Mouse (Mus musculus) E14TG2a.4 (cell line): ENCODE data around the gene Trim58.

Experiments used
- H3K27me3 ChIP-seq: 2 replicates; pipeline ENCODE4 v1.6.1; 2014; ENCODE audit warnings: low read length, control low read depth; ENCODE audit not compliant: insufficient read depth
- H3K36me3 ChIP-seq: 2 replicates; pipeline ENCODE4 v1.6.1; 2014; ENCODE audit warnings: low read length, control low read depth; ENCODE audit not compliant: insufficient read depth
- H3K4me1 ChIP-seq: replicated peaks from 2 replicates; pipeline ENCODE4 v1.6.1; 2014; ENCODE audit warnings: low read depth, low read length, control low read depth
- H3K4me3 ChIP-seq: replicated peaks from 2 replicates; pipeline ENCODE4 v1.5.1; 2014; ENCODE audit warnings: mild to moderate bottlenecking, low read length
- H3K9me3 ChIP-seq: 2 replicates; pipeline ENCODE4 v1.6.1; 2014; ENCODE audit warnings: low read length, control low read depth
- CTCF ChIP-seq: conservative IDR thresholded peaks from 2 replicates; pipeline ENCODE4 v1.5.1; 2014; ENCODE audit warnings: low read length
- NANOG ChIP-seq: IDR thresholded peaks from 2 replicates; pipeline ENCODE4 v1.6.1; 2014; ENCODE audit warnings: borderline replicate concordance, low read length, mixed read lengths
- POU5F1 ChIP-seq: IDR thresholded peaks from 2 replicates; pipeline ENCODE4 v1.6.1; 2014; ENCODE audit warnings: low read length, borderline replicate concordance

Gene Trim58

DNA sequence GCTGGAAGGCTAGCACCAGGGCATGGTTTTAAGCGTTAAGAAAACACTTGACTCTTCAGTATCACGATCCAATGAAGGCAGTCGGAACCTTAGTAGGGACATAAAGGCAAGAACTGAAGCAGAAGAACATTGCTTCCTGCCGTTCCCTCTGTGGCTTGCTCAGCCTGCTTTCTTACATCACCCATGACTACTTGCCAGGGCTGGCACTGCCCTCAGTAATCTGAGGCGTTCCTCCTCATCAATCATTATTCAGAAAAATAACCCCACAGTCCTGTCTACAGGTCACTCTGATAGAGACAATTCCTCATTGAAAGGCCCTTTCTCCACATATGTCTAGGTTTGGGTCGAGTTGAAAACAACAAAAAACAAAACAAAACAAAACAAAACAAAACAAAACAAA lies 33.2 kb upstream of the Trim58 start:
- TF ChIP-seq NANOG: no peak
- TF ChIP-seq CTCF: no peak
- no peak for TF ChIP-seq POU5F1
- H3K9me3 ChIP-seq: no peaks in the 10 kb centered on the region
- H3K4me1 ChIP-seq: peaks cover 20% of the 10 kb centered on the region
- no peaks in the 10 kb centered on the region for H3K36me3 ChIP-seq
- peaks cover 4% of the 10 kb centered on the region; the same call in 1 of the 2 replicates for H3K27me3 ChIP-seq
- no peak overlapping the region for H3K4me3 ChIP-seq

DNA sequence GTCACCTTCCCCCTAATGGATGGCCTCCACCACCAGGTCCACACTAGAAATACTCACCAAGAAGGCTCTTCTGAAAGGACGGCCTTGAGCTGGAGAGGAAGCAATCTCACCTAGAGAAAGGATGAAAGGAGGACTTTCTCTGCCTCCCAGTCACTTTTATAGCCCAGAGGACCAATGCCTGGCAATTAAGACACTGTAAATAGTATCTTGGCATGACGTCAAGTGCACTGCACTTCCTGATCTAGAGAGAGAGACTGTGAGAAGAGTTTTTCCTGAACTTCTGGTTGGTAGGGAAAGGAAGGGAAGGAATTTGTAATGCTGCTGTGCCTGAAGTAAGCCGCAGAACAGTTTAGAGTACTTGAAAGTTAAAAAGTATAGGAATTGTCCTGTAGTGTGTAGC lies 26.9 kb upstream of the Trim58 start:
- no peak overlapping the region for H3K4me3 ChIP-seq
- no peaks in the 10 kb centered on the region for H3K4me1 ChIP-seq
- H3K27me3 ChIP-seq: peaks cover 4% of the 10 kb centered on the region; the same call in 1 of the 2 replicates
- TF ChIP-seq POU5F1 (no peak), NANOG (no peak)
- no peaks in the 10 kb centered on the region for H3K9me3 ChIP-seq
- no peaks in the 10 kb centered on the region for H3K36me3 ChIP-seq

DNA sequence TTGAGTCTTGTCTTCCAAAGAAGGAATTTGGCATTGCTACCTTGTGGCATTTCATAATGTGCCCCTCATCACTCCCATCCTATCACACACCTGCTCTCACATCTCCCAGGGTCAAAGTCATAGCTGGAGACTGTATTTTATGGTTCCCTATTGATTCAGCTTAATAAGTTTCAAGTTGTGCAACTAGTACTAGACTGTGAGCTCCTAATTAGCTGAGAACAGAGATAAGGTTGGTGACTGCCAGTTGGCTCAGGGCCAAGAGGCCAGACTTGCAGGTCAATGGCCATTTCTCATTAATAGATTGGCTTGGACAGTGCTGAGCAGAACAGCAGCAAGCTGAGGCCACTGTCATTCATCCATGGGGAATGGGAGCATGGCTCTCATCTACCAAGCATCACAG lies 25.7 kb upstream of the Trim58 start:
- H3K36me3 ChIP-seq: no peaks in the 10 kb centered on the region
- TF ChIP-seq CTCF (no peak), POU5F1 (no peak), NANOG (no peak)
- no peaks in the 10 kb centered on the region for H3K4me1 ChIP-seq
- H3K9me3 ChIP-seq: no peaks in the 10 kb centered on the region
- H3K4me3 ChIP-seq: no peak overlapping the region
- peaks cover 4% of the 10 kb centered on the region; the same call in 1 of the 2 replicates for H3K27me3 ChIP-seq

DNA sequence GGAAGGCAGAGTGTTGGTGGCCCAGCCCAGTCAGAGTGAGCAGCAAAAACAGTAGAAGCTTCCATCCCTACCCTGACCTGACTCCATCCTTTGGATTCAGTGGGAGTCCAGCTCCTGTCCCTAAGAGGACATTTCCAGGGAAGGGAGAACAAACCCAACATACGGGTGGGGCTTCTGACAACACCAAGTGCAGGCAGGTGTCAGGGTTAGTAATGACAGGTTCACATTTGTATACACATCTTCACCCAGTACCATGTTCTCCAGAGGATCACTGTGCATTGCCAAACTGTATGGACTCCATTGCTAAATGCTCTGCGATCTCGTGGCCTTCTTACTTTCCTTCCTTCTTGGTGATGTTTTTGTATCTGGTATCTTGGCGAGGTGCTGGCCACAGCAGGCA lies 24.3 kb upstream of the Trim58 start, which contains the start of gene 2210407C18Rik:
Gene 2210407C18Rik, minus strand, starts transcription at position 101 of the 400 bp plus-strand sequence.
- Histone ChIP-seq H3K27me3 (peaks cover 4% of the 10 kb centered on the region; the same call in 1 of the 2 replicates), H3K36me3 (no peaks in the 10 kb centered on the region), H3K9me3 (no peaks in the 10 kb centered on the region), H3K4me1 (no peaks in the 10 kb centered on the region), H3K4me3 (no peak within 1 kb of the TSS)
- TF ChIP-seq CTCF: no peak
- TF ChIP-seq POU5F1: no peak
- TF ChIP-seq NANOG: no peak

DNA sequence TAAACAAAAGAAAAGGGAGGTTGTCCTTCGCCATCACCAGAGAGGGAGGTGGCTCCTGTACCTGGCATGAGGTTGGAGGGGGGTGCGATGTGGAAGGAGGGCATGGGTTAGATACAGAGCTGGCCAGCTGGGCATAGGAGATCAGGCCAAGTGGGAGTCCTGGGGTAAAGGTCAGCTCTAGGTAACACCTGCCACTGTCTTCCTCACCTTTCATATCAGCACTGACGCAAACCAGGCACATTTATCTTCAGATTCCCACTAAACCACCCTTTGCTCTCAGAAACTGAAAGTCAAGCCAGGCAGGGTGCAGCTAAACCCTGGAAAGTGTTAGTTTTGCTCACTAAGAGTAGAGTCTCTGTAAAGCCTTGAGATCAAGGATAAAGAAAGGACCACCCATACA lies 21.9 kb upstream of the Trim58 start:
- TF ChIP-seq NANOG: no peak
- no peak for TF ChIP-seq CTCF
- TF ChIP-seq POU5F1: no peak
- H3K4me1 ChIP-seq: no peaks in the 10 kb centered on the region
- H3K36me3 ChIP-seq: no peaks in the 10 kb centered on the region
- no peaks in the 10 kb centered on the region for H3K9me3 ChIP-seq
- H3K4me3 ChIP-seq: no peak overlapping the region
- H3K27me3 ChIP-seq: no peaks in the 10 kb centered on the region

DNA sequence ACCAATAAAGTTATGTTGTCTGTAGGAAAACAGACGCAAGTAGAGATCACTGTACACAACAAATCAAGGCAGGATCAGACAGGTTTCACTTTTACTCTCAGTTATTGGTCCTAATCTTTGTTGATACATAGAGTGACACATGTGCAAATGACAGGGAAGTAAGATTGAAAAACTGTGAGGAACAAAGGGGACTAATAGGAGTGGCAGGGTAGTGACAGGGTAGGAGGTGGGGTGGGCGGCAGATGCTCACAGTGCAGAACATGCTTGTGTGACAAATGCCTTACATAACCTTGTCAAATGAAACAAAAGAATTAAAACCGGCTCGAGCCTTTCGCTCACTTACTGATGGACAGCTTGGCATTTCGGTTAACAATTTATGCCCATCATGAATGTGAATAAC lies 21.5 kb upstream of the Trim58 start:
- Histone ChIP-seq H3K4me1 (no peaks in the 10 kb centered on the region), H3K9me3 (no peaks in the 10 kb centered on the region), H3K4me3 (no peak overlapping the region), H3K27me3 (no peaks in the 10 kb centered on the region), H3K36me3 (no peaks in the 10 kb centered on the region)
- TF ChIP-seq CTCF (no peak), NANOG (no peak), POU5F1 (no peak)

DNA sequence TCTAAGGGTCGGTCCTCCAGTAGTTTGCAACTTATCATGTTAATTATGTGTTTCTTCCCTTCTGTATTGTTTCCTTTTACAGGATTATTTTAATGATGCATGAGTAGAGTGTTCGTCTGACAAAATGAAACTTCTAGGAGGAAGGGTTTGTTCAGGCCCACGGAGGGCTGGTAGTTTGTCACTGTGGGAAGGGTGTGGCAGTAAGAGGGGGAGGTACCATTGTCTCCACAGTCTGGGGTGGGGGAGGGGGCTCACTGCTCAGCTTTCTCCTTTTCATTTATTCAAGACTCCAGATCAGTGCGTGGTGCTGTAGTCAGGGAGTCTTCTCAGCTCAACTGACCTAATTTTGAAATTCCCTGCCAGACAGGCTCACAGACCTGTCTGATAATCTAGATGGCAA lies 14.1 kb upstream of the Trim58 start:
- H3K27me3 ChIP-seq: no peaks in the 10 kb centered on the region
- no peaks in the 10 kb centered on the region for H3K36me3 ChIP-seq
- no peaks in the 10 kb centered on the region for H3K9me3 ChIP-seq
- no peak overlapping the region for H3K4me3 ChIP-seq
- no peaks in the 10 kb centered on the region for H3K4me1 ChIP-seq
- TF ChIP-seq POU5F1 (no peak), CTCF (no peak), NANOG (no peak)

DNA sequence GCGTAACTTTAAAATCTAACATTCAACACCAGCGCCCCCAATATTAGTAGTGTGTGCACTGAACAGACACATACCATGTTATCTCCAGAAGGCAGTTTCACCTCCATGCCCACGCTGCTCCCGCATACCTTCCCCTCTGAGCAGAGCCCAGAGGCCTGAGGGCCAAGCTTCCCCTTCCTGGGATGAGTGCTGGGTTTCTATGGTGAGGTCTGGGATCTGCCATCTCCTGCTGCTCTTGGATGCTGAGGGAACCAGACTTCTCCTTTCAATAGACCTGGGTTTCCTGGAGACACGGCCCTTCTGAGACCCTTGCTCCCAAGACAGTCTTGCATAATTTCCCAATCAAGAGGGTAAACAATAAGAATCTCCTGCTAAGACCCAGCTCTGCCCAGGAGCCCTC lies 9.9 kb upstream of the Trim58 start, which contains the start of gene Olfr323:
Gene Olfr323, minus strand, starts transcription at position 101 of the 400 bp plus-strand sequence.
- no peak for TF ChIP-seq NANOG
- no peak for TF ChIP-seq POU5F1
- no peak for TF ChIP-seq CTCF

DNA sequence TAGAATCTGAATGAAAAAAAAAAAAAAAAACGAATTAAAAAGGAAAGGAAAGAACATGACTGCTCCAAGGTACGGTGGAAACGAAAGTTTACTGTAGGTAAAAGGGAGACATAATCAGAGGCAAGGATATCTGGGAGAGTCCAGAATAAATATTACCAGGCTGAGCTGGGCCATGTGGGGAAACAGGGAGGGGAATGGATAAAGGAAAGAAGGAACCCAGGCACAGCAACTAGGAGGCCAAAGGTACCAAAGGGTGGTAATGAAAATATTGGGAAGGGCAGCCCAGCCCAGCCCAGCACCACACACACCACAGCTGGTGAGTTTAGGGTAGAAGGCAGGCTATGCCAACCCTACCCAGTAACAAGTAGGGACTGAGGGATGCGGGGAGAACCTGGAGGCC lies 5.4 kb upstream of the Trim58 start:
- no peak overlapping the region for H3K4me3 ChIP-seq
- TF ChIP-seq NANOG: no peak

More for the DNA sequence above, 9.9 kb upstream of the Trim58 start, which contains the start of gene Olfr323:
- Histone ChIP-seq H3K27me3 (no peaks in the 10 kb centered on the region), H3K9me3 (no peaks in the 10 kb centered on the region), H3K4me1 (no peaks in the 10 kb centered on the region), H3K36me3 (no peaks in the 10 kb centered on the region), H3K4me3 (no peak within 1 kb of the TSS)

More for the DNA sequence above, 5.4 kb upstream of the Trim58 start:
- H3K9me3 ChIP-seq: no peaks in the 10 kb centered on the region
- H3K4me1 ChIP-seq: no peaks in the 10 kb centered on the region
- peaks cover 25% of the 10 kb centered on the region for H3K27me3 ChIP-seq
- no peaks in the 10 kb centered on the region for H3K36me3 ChIP-seq
